Mouse (Mus musculus): Measurements from ENCODE around the gene Abcc1.

Gene Abcc1

GRCm38 (mm10) chr16:14444059-14444855, 82.9 kb downstream of the Abcc1 start:
- no peak for DNase-seq

- DNase-seq: no peak
Measured at GRCm38 (mm10) chr16:14445197-14445596, 83.8 kb downstream of the Abcc1 start.

- no peak for DNase-seq
Measured at GRCm38 (mm10) chr16:14447366-14447765, 86.0 kb downstream of the Abcc1 start.

- no peak for DNase-seq
Measured at GRCm38 (mm10) chr16:14448307-14448706, 86.9 kb downstream of the Abcc1 start.

GRCm38 (mm10) chr16:14449861-14450260, 88.5 kb downstream of the Abcc1 start:
- DNase-seq: no peak

GRCm38 (mm10) chr16:14451374-14452046, 90.2 kb downstream of the Abcc1 start:
- no peak for DNase-seq

GRCm38 (mm10) chr16:14462535-14462934, 101.2 kb downstream of the Abcc1 start:
- DNase-seq: no peak

GRCm38 (mm10) chr16:14465016-14465415, 103.7 kb downstream of the Abcc1 start:
- no peak for DNase-seq

- DNase-seq: no peak
Measured at GRCm38 (mm10) chr16:14468351-14468750, 107.0 kb downstream of the Abcc1 start.

GRCm38 (mm10) chr16:14468841-14469240, 107.5 kb downstream of the Abcc1 start:
- no peak for DNase-seq

GRCm38 (mm10) chr16:14472171-14472570, 110.8 kb downstream of the Abcc1 start:
- DNase-seq: no peak

GRCm38 (mm10) chr16:14473686-14474085, 112.3 kb downstream of the Abcc1 start:
- no peak for DNase-seq

- no peak for DNase-seq
Measured at GRCm38 (mm10) chr16:14475001-14475400, 113.6 kb downstream of the Abcc1 start.

- DNase-seq: no peak
Measured at GRCm38 (mm10) chr16:14476056-14476455, 114.7 kb downstream of the Abcc1 start.

- no peak for DNase-seq
Measured at GRCm38 (mm10) chr16:14476701-14477400, 115.5 kb downstream of the Abcc1 start.

GRCm38 (mm10) chr16:14477510-14478300, 116.3 kb downstream of the Abcc1 start:
- DNase-seq: no peak

GRCm38 (mm10) chr16:14479641-14480040, 118.3 kb downstream of the Abcc1 start:
- DNase-seq: no peak

GRCm38 (mm10) chr16:14483221-14483620, 121.9 kb downstream of the Abcc1 start:
- no peak for DNase-seq

- DNase-seq: no peak
Measured at GRCm38 (mm10) chr16:14493491-14494114, 132.2 kb downstream of the Abcc1 start.

- no peak for DNase-seq
Measured at GRCm38 (mm10) chr16:14501649-14502360, 140.4 kb downstream of the Abcc1 start.

GRCm38 (mm10) chr16:14506461-14506860, 145.1 kb downstream of the Abcc1 start:
- no peak for DNase-seq
